Mouse (Mus musculus): ENCODE measurements around the gene Bckdha. TPM values are rescaled to one million over a fixed set of nuclear protein-coding genes. Genes with fewer than 3 reads are reported as not detected.
A peak's percentile ranks its signal among the peaks of the same experiment; 100 is the strongest.

Gene Bckdha
- polyA plus RNA-seq, 1 experiment: 66.1 TPM

DNA sequence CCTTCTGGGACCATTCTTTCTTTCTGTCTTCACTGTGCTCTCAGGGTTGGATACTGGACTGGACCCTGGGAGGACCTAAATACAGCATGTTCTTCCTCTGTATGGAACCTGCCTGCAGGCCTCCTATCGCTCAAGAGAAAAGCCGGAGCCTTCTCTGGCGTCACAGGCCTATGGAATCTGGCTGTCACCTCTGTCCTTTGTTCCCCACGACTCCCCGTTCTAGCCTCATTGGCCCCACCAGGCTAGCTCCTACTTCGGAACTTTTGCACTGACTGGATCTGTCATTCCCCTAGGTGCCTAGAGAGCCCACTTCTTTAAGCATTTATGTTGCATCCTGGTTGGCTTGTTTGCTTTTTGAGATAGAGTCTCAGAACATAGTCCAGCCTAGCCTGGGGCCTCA lies 25.9 kb upstream of the Bckdha start:
- Histone ChIP-seq H3K4me3 (ENCODE audit: insufficient read depth, low read length) (no peak overlapping the region), H3K27ac (ENCODE audit: insufficient read depth, low read length) (no peak overlapping the region), H3K4me1 (ENCODE audit: control insufficient read depth, insufficient read depth, low read length) (peaks cover 4% of the 10 kb centered on the region; the same call in 1 of the 2 replicates)
- TF ChIP-seq POLR2A (IDR thresholded peaks at IDR 0.05; ENCODE audit: extremely low read depth, insufficient read depth, low read length): no peak
- no peak for TF ChIP-seq CTCF (IDR thresholded peaks at IDR 0.05; ENCODE audit: extremely low read depth, insufficient read depth, low read length)

DNA sequence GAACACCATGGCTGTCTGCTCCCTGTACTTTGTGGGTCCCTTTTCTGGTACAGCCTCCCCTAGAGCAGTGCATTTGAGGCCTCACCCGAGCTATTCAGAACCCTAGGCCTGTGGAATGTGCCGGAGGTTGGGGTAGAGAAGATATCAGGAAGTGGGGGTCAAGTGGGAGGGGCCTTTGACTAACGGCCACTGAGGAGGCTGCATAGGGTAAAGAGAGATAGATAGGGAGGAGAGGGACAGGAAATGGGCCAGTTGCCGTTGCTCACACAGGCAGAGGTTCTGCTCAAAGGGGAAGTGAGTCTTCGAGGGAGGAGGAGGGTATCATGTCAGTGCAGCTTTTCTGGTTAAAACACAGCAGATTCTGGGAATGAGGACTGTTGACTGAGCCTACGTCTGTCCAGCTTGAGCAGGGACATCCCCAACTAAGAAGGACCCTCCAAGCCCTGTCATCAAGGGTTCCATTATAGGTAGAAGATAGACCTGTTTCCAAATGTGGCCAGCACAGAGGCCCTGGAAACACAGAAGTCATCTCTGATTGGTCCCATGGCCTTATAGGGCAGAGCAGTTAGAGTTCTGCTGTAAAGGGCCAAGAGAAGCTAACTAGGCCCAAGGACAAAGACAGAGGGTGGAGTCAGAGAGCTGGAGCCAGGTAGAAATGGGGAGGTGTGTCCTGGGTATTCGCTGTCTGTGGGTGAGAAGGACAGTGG lies 24.8 kb upstream of the Bckdha start:
- Histone ChIP-seq H3K4me1 (ENCODE audit: control insufficient read depth, insufficient read depth, low read length) (peaks cover 4% of the 10 kb centered on the region; the same call in 1 of the 2 replicates), H3K27ac (ENCODE audit: insufficient read depth, low read length) (no peak overlapping the region), H3K4me3 (ENCODE audit: insufficient read depth, low read length) (no peak overlapping the region)
- no peak for TF ChIP-seq CTCF (IDR thresholded peaks at IDR 0.05; ENCODE audit: extremely low read depth, insufficient read depth, low read length)
- no peak for TF ChIP-seq POLR2A (IDR thresholded peaks at IDR 0.05; ENCODE audit: extremely low read depth, insufficient read depth, low read length)

DNA sequence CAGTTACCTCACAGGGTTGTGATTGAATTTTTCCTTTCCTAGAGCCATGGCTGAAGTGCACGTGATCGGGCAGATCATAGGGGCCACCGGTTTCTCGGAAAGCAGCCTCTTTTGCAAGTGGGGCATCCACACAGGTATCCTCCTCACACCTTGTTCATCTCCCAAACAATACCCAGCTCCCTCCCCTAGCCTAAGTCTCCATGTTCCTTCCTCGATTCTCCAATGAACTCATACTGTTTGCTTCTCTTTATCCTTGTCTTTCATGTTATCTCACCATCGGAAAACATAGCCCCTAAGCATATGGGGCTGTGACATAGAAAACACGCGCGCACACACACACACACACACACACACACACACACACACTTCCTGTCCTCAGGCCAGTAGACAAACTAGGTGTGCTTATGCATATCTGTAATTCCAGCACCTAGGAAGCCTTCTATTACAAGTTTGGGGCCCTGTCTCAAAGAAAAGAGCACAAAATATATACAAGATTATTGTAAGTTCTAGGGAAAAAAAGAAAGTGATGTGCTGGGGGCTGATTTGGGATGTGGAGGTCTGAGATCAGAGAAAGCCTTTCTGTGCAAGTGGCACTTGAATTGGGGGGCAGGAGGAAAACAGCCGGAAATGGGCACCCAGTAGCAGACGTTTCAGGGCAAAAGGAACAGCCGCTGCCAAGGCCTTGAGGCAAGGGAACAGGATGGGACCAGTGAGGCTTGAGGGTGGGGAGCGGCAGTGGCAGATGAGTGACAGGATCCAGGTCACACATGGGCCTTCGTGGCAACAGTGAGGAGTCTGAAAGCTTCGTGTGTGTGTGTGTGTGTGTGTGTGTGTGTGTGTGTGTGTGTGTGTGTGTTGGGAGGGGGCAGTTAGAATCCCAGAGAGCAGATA lies 22.8 kb upstream of the Bckdha start:
- TF ChIP-seq CTCF (IDR thresholded peaks at IDR 0.05; ENCODE audit: extremely low read depth, insufficient read depth, low read length): no peak
- TF ChIP-seq POLR2A (IDR thresholded peaks at IDR 0.05; ENCODE audit: extremely low read depth, insufficient read depth, low read length): no peak
- no peak overlapping the region for H3K27ac ChIP-seq (ENCODE audit: insufficient read depth, low read length)

DNA sequence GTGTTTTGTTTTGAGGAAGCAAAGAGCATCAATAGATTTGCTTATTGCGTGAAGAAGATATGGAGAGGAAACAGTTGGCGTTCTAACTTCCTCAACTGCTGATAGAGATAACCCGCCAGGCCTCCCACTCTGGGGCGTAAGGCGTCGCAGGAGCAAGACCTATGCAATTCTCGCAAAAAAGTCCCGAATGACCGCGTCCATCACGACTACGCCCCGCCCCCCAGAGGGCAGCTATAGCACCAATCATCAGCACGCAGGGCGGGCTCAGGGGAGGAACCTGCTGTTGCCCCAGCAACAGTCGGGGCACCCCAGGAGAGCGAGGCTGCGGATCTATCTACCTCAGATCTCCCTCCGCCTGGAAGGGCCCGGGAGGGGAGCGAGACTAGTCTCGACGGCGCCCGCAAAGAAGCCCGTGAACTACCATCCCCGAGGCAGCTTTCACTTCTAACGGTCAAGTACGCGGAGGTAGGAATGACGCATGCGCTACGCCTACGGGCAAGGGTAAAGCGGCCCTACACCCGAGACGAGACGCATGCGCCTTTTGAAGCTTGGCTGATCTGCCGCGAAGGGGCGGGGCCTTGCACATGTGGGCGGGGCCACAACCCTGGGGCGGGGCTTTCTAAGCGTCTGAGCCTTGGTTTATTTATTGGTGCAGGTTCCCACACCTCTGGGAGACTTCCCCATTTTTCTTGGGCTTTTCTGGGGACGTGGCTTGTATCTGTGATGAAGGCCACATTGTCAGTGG lies 21.9 kb upstream of the Bckdha start, which contains the start of gene B9d2:
Gene B9d2, plus strand, starts transcription at position 267 of the 745 bp plus-strand sequence.
- TF ChIP-seq POLR2A (IDR thresholded peaks at IDR 0.05; ENCODE audit: extremely low read depth, insufficient read depth, low read length): peak; percentile 68
- no peak for TF ChIP-seq CTCF (IDR thresholded peaks at IDR 0.05; ENCODE audit: extremely low read depth, insufficient read depth, low read length)
- Histone ChIP-seq H3K4me3 (ENCODE audit: insufficient read depth, low read length) (peak within 1 kb of the TSS; percentile 47), H3K27ac (ENCODE audit: insufficient read depth, low read length) (peak within 1 kb of the TSS; percentile 86), H3K4me1 (ENCODE audit: control insufficient read depth, insufficient read depth, low read length) (0 out of 2 replicates have a peak, but pooled peaks cover 2% of the 10 kb centered on the region)

More for the DNA sequence above, 22.8 kb upstream of the Bckdha start:
- peak overlapping the region; percentile 47 for H3K4me3 ChIP-seq (ENCODE audit: insufficient read depth, low read length)
- H3K4me1 ChIP-seq (ENCODE audit: control insufficient read depth, insufficient read depth, low read length): 0 out of 2 replicates have a peak, but pooled peaks cover 2% of the 10 kb centered on the region

DNA sequence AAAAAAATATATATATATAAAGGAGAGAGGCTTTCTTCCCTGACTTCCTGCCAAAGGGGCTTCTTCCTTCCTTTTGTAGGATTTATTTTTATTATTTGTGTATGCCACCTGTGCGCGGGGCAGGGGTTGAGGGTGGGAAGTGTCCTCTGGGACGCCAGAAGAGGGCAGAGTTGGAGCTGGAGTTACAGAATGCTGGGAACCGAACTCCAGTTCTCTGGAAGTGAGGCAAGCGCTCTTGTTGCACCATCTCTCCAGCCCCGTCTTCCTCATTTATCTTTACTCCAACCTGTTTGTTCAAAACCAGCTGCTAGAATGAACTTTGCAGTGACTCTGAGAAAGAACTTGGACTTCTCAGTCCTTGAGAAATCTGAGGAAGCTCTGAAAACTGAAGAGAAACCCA lies 21.2 kb upstream of the Bckdha start:
- no peak for TF ChIP-seq CTCF (IDR thresholded peaks at IDR 0.05; ENCODE audit: extremely low read depth, insufficient read depth, low read length)
- 0 out of 2 replicates have a peak, but pooled peaks cover 2% of the 10 kb centered on the region for H3K4me1 ChIP-seq (ENCODE audit: control insufficient read depth, insufficient read depth, low read length)
- H3K4me3 ChIP-seq (ENCODE audit: insufficient read depth, low read length): peak overlapping the region; percentile 47; the same call in 1 of the 2 replicates
- H3K27ac ChIP-seq (ENCODE audit: insufficient read depth, low read length): no peak overlapping the region

DNA sequence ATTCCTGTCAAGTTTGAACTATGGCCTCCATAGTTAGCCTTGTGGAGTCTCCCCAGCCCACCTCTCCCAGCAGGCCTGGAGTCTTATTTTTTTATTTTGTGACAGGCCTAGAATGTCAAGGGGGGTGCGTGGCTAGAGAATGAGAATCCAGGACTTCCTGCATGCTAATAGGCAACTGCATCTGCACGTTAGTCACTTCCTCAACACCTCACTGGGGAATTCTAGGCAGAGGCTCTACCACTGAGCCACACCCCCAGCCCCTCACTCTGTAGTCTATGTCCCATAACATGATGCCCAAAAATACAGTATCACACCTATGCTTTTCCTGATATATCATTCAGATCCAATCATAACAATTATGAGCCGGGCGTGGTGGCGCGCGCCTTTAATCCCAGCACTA lies 18.2 kb upstream of the Bckdha start:
- Histone ChIP-seq H3K4me1 (ENCODE audit: control insufficient read depth, insufficient read depth, low read length) (0 out of 2 replicates have a peak, but pooled peaks cover 2% of the 10 kb centered on the region), H3K27ac (ENCODE audit: insufficient read depth, low read length) (no peak overlapping the region), H3K4me3 (ENCODE audit: insufficient read depth, low read length) (no peak overlapping the region)
- TF ChIP-seq CTCF (IDR thresholded peaks at IDR 0.05; ENCODE audit: extremely low read depth, insufficient read depth, low read length): no peak
- no peak for TF ChIP-seq POLR2A (IDR thresholded peaks at IDR 0.05; ENCODE audit: extremely low read depth, insufficient read depth, low read length)

DNA sequence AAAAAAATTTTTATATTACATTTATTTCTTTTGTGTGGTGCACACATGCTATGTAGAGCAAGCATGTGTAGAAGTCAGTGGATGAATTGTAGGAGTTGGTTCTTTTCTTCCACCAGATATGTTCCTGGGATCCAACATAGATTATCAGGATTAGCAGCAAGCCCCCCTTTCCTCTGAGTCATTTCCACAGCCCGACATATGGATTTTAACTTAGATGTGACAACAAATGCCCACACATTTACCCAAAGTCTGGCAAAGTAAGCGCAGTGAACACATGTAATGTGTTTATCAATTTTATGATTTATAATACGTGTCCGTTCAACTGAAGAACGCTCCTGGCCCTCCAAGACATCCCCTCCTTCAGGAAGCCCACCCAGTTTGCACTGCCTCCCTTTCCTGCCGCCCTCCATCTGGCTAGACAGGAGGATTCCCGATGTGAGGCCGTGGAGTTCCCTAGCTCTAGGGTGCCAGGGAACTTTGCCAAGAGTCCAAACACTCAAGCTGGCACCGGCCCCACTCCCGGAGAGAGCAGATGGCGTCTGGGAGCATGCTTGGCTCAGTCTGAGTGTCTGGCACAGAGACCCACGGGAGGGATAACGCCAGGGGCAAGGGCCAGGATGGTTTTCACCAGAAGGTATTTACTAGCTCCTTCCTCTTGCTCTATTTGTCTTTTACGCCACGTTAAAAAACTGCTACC lies 17.5 kb upstream of the Bckdha start:
- Histone ChIP-seq H3K4me1 (ENCODE audit: control insufficient read depth, insufficient read depth, low read length) (no peaks in the 10 kb centered on the region), H3K27ac (ENCODE audit: insufficient read depth, low read length) (no peak overlapping the region), H3K4me3 (ENCODE audit: insufficient read depth, low read length) (no peak overlapping the region)
- TF ChIP-seq POLR2A (IDR thresholded peaks at IDR 0.05; ENCODE audit: extremely low read depth, insufficient read depth, low read length): no peak
- TF ChIP-seq CTCF (IDR thresholded peaks at IDR 0.05; ENCODE audit: extremely low read depth, insufficient read depth, low read length): no peak

DNA sequence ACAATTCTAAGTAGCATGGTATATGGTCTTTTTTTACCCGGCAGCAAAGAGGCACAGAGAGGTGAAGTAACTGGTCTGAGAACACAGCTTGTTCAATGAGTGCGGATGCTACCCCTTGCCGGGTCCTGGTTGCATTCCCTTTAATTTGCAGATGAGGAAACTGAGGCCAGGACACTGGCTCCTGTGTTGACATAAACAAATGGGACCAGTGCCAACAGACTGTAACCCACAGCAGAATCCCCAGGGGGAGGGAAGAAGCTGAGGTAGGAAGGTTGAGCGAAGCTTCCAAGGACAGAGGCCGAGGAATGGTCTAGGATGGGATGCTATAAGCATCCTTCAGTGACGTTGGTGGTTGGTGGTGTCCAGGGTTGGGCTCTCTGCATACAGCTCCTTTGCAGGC lies 16.6 kb upstream of the Bckdha start:
- Histone ChIP-seq H3K4me1 (ENCODE audit: control insufficient read depth, insufficient read depth, low read length) (no peaks in the 10 kb centered on the region), H3K4me3 (ENCODE audit: insufficient read depth, low read length) (peak overlapping the region; percentile 78; the same call in 1 of the 2 replicates), H3K27ac (ENCODE audit: insufficient read depth, low read length) (no peak overlapping the region)
- TF ChIP-seq POLR2A (IDR thresholded peaks at IDR 0.05; ENCODE audit: extremely low read depth, insufficient read depth, low read length) (no peak), CTCF (IDR thresholded peaks at IDR 0.05; ENCODE audit: extremely low read depth, insufficient read depth, low read length) (no peak)

All from cortical plate, adult 2 months (tissue).